Mouse (Mus musculus): ENCODE data around the gene Tcf7l1.

GRCm38 (mm10) chr6:72694791-72695204 lies 94.3 kb downstream of the Tcf7l1 start:
- TF ChIP-seq GATA1 (IDR thresholded peaks at IDR 0.05; ENCODE audit: borderline replicate concordance, low read length) (no peak), FLI1 (IDR thresholded peaks at IDR 0.05; ENCODE audit: low read length) (no peak)
